Mouse (Mus musculus): ENCODE results near the gene Gm8251. TPM values are rescaled to one million over a fixed set of nuclear protein-coding genes. Genes with fewer than 3 reads are reported as not detected.
A peak's percentile ranks its signal among the peaks of the same experiment; 100 is the strongest.

Gm8251 gene
- polyA plus RNA-seq (2012; rRNA removed) (0.23 and 0.40 TPM in 2 replicates), polyA plus RNA-seq (2014; fragmentation: Nextera tagmentation; extraction: Ambion mirVana) (0.11 and 0.19 TPM in 2 replicates)

- TF ChIP-seq CTCF (IDR thresholded peaks at IDR 0.05; ENCODE audit: low read depth), result no peak
- Histone ChIP-seq H3K36me3 (replicated peaks; ENCODE audit: control insufficient read depth, insufficient read depth, low read depth) (no peaks in the 10 kb centered on the region), H3K27ac (no peak within 1 kb of the TSS), H3K4me2 (ENCODE audit: low read depth) (no peak within 1 kb of the TSS), H3K4me3 (ENCODE audit: insufficient read depth in 1 of 2, low read depth in 2 of 2, low read length in 2 of 2) (no peak within 1 kb of the TSS), H3K27me3 (ENCODE audit: control insufficient read depth, insufficient read depth, low read length) (no peaks in the 10 kb centered on the region), H3K9ac (replicated peaks) (no peak within 1 kb of the TSS), H3K4me1 (replicated peaks; ENCODE audit: control insufficient read depth in 2 of 2, insufficient read depth in 2 of 2, low read length in 1 of 2) (no peaks in the 10 kb centered on the region), H3K9me3 (ENCODE audit: control insufficient read depth, low read length) (no peaks in the 10 kb centered on the region)
- DNase-seq (ENCODE audit: low read depth in 3 of 3, low spot score in 3 of 3) (no peak), ATAC-seq (ENCODE audit: insufficient read depth) (no peak)
- 62% methylated on average over 2 of the region's 2 CpGs for WGBS (ENCODE audit: insufficient replicate concordance)
Measured at GRCm38 (mm10) chr1:44061836-44062235, at the start of gene Gm8251. Gene Gm8251, minus strand, starts transcription at chr1:44061936.

- ATAC-seq (ENCODE audit: insufficient read depth) (no peak), DNase-seq (ENCODE audit: low read depth in 3 of 3, low spot score in 3 of 3) (no peak)
- Histone ChIP-seq H3K36me3 (replicated peaks; ENCODE audit: control insufficient read depth, insufficient read depth, low read depth) (no peaks in the 10 kb centered on the region; the same call in 1 of the 2 replicates), H3K4me3 (ENCODE audit: insufficient read depth in 1 of 2, low read depth in 2 of 2, low read length in 2 of 2) (peak overlapping the region; percentile 49 to 86), H3K9me3 (ENCODE audit: control insufficient read depth, low read length) (no peaks in the 10 kb centered on the region), H3K4me1 (replicated peaks; ENCODE audit: control insufficient read depth in 2 of 2, insufficient read depth in 2 of 2, low read length in 1 of 2) (peaks cover 3 to 6% of the 10 kb centered on the region in 2 experiments; a peak in 3 of 4 replicates), H3K27me3 (ENCODE audit: control insufficient read depth, insufficient read depth, low read length) (no peaks in the 10 kb centered on the region), H3K4me2 (ENCODE audit: low read depth) (peak overlapping the region; percentile 88), H3K27ac (no peak overlapping the region), H3K9ac (replicated peaks) (peak overlapping the region; percentile 70)
- no peak for TF ChIP-seq CTCF (IDR thresholded peaks at IDR 0.05; ENCODE audit: low read depth)
- no peak for TF ChIP-seq EP300 (IDR thresholded peaks at IDR 0.05; ENCODE audit: low read depth)
- WGBS (ENCODE audit: insufficient replicate concordance), result 12% methylated on average over 5 of the region's 5 CpGs
Measured at GRCm38 (mm10) chr1:44102939-44103338, 41.2 kb upstream of the Gm8251 start.

GRCm38 (mm10) chr1:44102259-44102717 lies 40.6 kb upstream of the Gm8251 start, which contains the start of gene Tex30:
Gene Tex30, minus strand, starts transcription at chr1:44102441.
- DNase-seq (ENCODE audit: low read depth in 3 of 3, low spot score in 3 of 3) (peak; percentile 90 to 92 (median 91)), ATAC-seq (ENCODE audit: insufficient read depth) (peak; percentile 94)
- peaks cover 3 to 6% of the 10 kb centered on the region in 2 experiments; a peak in 3 of 4 replicates for H3K4me1 ChIP-seq (replicated peaks; ENCODE audit: control insufficient read depth in 2 of 2, insufficient read depth in 2 of 2, low read length in 1 of 2)
- under 1% methylated on average over 55 of the region's 55 CpGs for whole genome bisulfite sequencing (ENCODE audit: insufficient replicate concordance)
- peak within 1 kb of the TSS; percentile 92 for H3K27ac ChIP-seq
- peaks cover 3% of the 10 kb centered on the region; the same call in 1 of the 2 replicates for H3K36me3 ChIP-seq (replicated peaks; ENCODE audit: control insufficient read depth, insufficient read depth, low read depth)
- H3K4me2 ChIP-seq (ENCODE audit: low read depth), result peak within 1 kb of the TSS; percentile 88
- H3K27me3 ChIP-seq (ENCODE audit: control insufficient read depth, insufficient read depth, low read length), result no peaks in the 10 kb centered on the region
- H3K9ac ChIP-seq (replicated peaks), result peak within 1 kb of the TSS; percentile 94
- TF ChIP-seq CTCF (IDR thresholded peaks at IDR 0.05; ENCODE audit: low read depth) (no peak), EP300 (IDR thresholded peaks at IDR 0.05; ENCODE audit: low read depth) (no peak)
- peak within 1 kb of the TSS; percentile 86 to 100 for H3K4me3 ChIP-seq (ENCODE audit: insufficient read depth in 1 of 2, low read depth in 2 of 2, low read length in 2 of 2)
- H3K9me3 ChIP-seq (ENCODE audit: control insufficient read depth, low read length), result no peaks in the 10 kb centered on the region

DNA sequence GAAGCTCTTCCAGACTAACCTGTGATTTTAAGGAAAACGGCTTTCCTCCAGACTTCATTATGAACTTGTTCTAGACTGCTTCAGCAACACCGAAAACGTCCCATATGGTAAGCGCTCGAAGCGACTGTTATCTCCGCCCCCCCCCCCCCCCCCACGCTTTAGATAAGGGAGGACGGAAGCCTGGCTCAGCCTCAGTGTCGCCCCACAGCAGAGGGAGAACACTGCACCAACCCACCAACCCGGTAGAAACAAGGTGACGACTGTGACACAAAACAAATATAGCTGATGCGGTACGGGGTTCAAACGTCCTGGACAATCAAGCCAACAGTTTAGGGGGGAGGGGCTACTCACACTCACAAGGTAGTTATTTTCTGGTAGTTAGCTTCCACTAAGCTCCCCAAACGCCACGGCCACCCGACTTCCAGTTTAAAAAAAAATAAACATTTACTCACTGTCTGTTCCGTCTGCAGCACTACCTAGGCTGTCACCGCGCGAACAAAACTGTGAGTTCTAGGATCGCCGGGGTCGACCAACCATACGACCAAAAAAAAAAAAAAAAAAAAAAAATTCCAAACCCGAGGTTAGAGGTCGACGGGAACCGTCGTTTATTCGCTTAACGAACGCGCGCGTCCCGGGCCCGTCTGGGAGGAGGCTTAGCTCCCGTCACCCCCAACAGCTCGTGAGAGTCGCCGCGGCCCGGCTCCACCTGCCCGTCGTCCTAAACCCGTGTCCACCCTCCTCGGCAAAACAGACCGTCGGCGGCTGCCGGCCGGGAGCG lies 39.9 kb upstream of the Gm8251 start:
- peak overlapping the region; percentile 94 for H3K9ac ChIP-seq (replicated peaks)
- peak overlapping the region; percentile 86 to 100 for H3K4me3 ChIP-seq (ENCODE audit: insufficient read depth in 1 of 2, low read depth in 2 of 2, low read length in 2 of 2)
- under 1% methylated on average over 55 of the region's 55 CpGs for WGBS (ENCODE audit: insufficient replicate concordance)
- DNase-seq (ENCODE audit: low read depth in 3 of 3, low spot score in 3 of 3) (peak; percentile 42 to 59 (median 47)), ATAC-seq (ENCODE audit: insufficient read depth) (peak; percentile 78)
- no peaks in the 10 kb centered on the region for H3K27me3 ChIP-seq (ENCODE audit: control insufficient read depth, insufficient read depth, low read length)
- peaks cover 9% of the 10 kb centered on the region for H3K36me3 ChIP-seq (replicated peaks; ENCODE audit: control insufficient read depth, insufficient read depth, low read depth)
- H3K4me2 ChIP-seq (ENCODE audit: low read depth), result peak overlapping the region; percentile 88
- TF ChIP-seq CTCF (IDR thresholded peaks at IDR 0.05; ENCODE audit: low read depth) (no peak; the same call in 1 of the 2 replicates), EP300 (IDR thresholded peaks at IDR 0.05; ENCODE audit: low read depth) (no peak; the same call in 1 of the 2 replicates)
- H3K9me3 ChIP-seq (ENCODE audit: control insufficient read depth, low read length), result no peaks in the 10 kb centered on the region
- H3K27ac ChIP-seq, result peak overlapping the region; percentile 92
- H3K4me1 ChIP-seq (replicated peaks; ENCODE audit: control insufficient read depth in 2 of 2, insufficient read depth in 2 of 2, low read length in 1 of 2), result peaks cover 3 to 6% of the 10 kb centered on the region in 2 experiments; a peak in 3 of 4 replicates

- Histone ChIP-seq H3K9me3 (ENCODE audit: control insufficient read depth, low read length) (no peaks in the 10 kb centered on the region), H3K27ac (no peak overlapping the region), H3K4me2 (ENCODE audit: low read depth) (no peak overlapping the region), H3K4me3 (ENCODE audit: insufficient read depth in 1 of 2, low read depth in 2 of 2, low read length in 2 of 2) (no peak overlapping the region), H3K9ac (replicated peaks) (no peak overlapping the region), H3K36me3 (replicated peaks; ENCODE audit: control insufficient read depth, insufficient read depth, low read depth) (no peaks in the 10 kb centered on the region), H3K27me3 (ENCODE audit: control insufficient read depth, insufficient read depth, low read length) (no peaks in the 10 kb centered on the region), H3K4me1 (replicated peaks; ENCODE audit: control insufficient read depth in 2 of 2, insufficient read depth in 2 of 2, low read length in 1 of 2) (0 out of 4 replicates have a peak, but pooled peaks cover 0 to 1% of the 10 kb centered on the region in 2 experiments)
- WGBS (ENCODE audit: insufficient replicate concordance), result 0% methylated on average over 1 of the region's 1 CpGs
- ATAC-seq (ENCODE audit: insufficient read depth) (no peak), DNase-seq (ENCODE audit: low read depth in 3 of 3, low spot score in 3 of 3) (peak; percentile 16 to 41 (median 20))
- no peak for TF ChIP-seq EP300 (IDR thresholded peaks at IDR 0.05; ENCODE audit: low read depth)
- TF ChIP-seq CTCF (IDR thresholded peaks at IDR 0.05; ENCODE audit: low read depth), result peak; percentile 51
Measured at GRCm38 (mm10) chr1:44064625-44065024, 2.9 kb upstream of the Gm8251 start.

Data from liver, embryonic 14.5 days (tissue).